Mouse (Mus musculus) embryonic fibroblast, embryonic 13.5 days (primary cell): ENCODE data around the gene Pard3.

Source experiments
- CTCF ChIP-seq: IDR thresholded peaks from 2 replicates; pipeline ENCODE4 v1.5.1; 2011; ENCODE audit warnings: mild to moderate bottlenecking, control low read depth, low read length, moderate library complexity, borderline replicate concordance; ENCODE audit not compliant: insufficient read depth
- POLR2A ChIP-seq: IDR thresholded peaks from 2 replicates; pipeline ENCODE4 v1.6.1; 2011; ENCODE audit warnings: low read depth, mild to moderate bottlenecking, control low read depth, low read length, moderate library complexity

DNA sequence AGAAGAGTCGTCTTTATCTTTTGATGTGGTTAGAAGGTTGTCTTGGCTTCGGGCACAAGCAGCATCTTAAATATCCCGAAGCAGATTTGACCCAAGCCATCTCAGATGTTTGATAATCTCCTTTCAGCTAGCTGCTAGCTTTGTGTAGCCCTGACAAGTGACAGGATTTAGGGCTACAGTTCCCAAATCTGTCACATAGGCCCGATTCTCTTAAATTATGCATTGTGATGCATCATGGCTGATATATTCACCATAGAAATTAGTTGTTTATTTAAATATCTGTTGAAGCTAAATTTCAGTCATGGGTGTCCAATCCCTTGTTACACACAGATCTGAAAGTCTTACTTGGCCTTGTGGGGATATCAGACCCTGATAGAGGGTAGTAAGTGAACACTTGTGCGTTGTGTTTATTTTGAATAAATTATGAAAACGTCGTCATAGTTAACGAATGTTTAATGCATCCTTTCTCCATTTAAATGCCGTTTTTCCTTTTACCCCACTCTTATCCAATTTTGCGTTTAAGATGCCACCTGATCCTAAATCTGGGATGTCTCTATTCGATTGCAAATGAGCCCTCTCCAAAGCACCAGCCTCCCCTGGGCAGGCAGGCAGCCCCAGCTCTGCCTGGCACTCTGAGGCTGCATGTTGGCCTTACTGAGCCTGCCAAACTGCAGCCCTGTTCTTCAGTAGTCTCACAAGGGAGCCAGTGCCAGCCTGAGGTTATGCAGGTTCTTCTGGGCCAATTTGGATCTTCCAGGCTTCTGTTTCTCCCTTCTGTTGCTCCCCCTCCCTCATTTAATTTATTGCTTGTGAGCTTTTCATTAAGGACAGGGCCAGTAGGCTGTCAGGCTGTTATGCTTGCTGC lies 315.5 kb downstream of the Pard3 start:
- no peak for TF ChIP-seq CTCF
- TF ChIP-seq POLR2A = no peak
